Mouse (Mus musculus) adrenal gland, postnatal 36 days (tissue): ENCODE data around the gene Zfp266. TPM values are rescaled to one million over a fixed set of nuclear protein-coding genes. Genes with fewer than 3 reads are reported as not detected.
A peak's percentile ranks its signal among the peaks of the same experiment; 100 is the strongest.

Experiments
- DNase-seq, 2 experiments: peaks; one replicate each; pipeline ENCODE4 v3.0.0; 2021; ENCODE audit warnings: mixed read lengths in 1 of 2
- total RNA-seq, 2 experiments: library from RNA; stranded (reverse); gene quantifications; 2 replicates each; pipeline ENCODE4 v1.2.3; 2021

Gene Zfp266
- total RNA-seq, 2 experiments from 2014 or later: 36.8 to 38.1 TPM

DNA sequence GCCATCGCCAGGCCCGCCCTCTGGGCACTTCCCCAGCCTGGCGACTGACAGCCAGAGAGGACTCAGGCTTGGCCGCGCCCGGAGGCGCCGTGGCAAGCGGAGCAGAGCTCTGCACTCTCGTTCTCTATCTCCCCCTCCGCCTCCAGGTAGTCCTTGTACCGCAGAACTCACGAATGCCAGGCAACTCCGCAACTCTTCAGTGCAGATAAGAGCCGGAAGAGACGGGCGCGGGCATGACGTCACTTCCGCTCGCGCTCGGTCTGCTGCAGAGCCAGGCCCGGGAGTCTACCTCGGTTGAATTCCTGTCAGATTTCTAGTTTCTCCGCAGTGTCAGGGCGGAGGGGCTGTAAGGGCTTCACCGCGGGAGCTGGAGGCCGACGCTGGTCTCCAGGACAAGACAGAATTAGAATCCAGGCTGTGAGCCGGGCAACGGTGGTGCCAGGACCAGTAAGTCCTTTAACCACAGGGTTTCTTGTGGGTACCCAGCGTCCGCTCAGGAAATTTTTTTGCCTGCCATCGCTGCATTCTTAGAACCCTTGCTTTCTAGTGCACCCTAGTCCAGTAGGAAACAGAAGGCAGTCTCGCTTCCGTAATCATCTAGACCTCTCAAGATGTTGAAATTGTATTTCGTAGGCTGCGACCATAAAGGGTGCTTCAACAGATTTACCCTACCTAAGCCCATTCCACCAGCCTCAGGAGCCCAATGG lies 28.5 kb downstream of the Zfp266 start, which contains the start of gene Zfp426:
Zfp426 (minus strand) TSS at position 220 of the 707 bp plus-strand sequence.
- peak; percentile 87 to 91 for DNase-seq

DNA sequence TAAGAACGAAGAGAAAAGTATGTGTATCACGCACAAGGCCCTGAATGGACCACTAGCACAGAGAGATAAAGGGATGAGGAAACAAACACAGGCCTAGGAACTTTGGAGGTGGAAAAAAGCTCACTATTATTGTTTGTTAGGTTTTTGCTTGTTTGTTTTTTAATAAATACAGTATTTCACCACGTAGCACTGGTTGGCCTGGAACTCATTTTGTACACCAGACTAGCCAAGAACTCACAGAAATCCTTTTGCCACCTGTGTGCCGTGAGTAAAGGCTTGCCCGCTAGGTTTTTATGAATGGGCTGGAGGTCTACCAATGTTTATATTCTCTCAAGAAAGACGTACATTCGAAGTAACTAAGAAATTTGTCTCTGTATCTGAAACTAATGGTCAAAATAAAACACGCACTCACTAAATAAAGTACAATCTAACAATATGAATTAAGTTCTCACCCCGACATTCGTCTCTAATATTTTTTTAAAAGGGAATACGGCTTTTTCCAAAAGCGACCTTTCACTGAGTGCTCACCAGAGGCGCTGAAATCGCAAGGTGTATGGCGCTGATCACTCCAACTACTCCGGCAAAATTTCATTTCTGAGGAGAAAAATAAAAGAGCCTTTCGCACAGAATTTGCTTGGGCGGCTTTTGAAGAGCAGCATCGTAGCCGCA lies 29.2 kb downstream of the Zfp266 start:
- no peak for DNase-seq

DNA sequence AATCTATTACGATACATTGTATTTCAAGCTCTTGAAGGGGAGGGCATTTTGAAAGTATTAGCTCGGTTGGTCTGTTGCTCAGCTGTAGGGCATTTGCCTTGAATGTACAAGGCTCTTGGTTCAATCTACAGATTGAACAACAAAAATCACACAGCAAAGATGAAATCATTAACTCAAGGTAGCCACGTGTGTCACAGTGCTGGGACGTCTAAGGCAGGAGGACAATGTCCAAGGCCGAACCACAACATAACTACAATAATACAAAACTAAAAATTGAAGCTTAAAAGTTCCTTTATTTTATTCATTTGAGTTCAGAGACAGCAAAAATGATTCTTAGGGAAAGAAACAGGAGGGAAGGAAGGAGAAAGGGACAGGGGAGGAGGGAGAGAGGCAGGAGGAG lies 31.7 kb downstream of the Zfp266 start:
- no peak for DNase-seq

DNA sequence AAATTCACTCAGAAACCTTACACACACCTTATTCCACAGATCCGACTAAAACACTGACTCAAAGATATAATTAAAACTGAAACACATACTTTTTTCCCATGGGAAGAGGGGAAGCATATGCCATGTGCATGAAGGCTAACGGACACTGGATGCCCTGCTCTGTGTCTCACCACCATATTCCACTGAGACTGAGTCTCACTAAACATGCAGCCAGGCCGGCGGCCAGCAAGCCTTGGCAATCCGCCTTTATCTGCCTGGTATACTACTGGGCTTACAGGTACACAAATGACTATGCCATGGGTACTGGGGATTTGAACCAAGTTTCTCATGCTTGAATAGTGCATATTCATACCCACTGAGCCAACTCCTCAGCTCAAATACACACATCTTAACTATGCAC lies 41.8 kb downstream of the Zfp266 start:
- peak in 1 of 2 experiments; percentile 21 for DNase-seq

DNA sequence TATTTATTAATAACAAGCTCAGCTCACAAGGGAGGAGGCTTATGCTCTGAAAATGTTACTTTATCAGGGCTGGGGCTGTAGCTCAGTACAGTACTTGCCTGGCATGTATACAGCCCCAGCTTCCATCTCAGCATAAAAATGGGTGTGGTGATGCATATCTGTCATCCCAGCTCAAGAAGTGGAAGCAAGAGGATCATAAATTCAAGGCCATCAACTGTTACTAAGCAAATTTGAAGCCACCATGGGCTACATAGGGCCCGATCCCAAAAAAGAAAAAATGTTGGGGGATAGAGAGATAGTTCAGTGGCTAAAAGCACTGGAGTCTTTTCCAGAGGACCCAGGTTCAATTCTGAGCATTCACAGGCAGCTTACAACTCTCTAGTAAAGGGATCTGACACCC lies 44.6 kb downstream of the Zfp266 start:
- no peak for DNase-seq

DNA sequence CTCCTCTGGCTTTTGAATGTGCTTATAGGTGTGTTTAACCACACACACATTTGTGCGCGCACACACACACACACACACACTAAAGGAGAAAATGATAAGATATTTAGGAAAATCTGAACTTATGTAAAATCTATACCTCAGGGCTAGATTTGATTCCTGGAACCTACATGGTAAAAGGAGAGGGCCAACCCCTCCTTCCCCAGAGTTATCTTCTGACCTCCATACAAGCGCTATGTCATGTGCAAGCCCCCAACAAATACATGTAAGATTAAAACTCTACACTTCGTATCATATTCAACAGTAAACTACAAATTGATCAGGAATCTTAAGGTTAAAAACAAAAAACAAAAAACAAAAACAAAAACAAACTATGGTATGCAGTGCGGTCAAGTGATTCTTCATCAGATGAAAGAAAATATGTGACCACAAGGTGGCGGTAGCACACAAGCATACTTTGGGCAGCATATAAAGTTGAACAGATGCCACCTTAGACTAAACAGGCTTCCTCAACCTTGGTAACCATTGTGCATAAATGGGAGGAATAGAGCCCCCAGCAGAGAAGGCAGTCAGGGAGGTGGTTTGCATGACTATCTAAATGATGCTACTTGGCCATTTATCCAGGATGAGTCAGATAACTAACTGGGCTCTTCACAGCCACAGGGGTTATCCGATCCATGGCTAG lies 54.3 kb downstream of the Zfp266 start:
- DNase-seq: peak; percentile 46 to 69

DNA sequence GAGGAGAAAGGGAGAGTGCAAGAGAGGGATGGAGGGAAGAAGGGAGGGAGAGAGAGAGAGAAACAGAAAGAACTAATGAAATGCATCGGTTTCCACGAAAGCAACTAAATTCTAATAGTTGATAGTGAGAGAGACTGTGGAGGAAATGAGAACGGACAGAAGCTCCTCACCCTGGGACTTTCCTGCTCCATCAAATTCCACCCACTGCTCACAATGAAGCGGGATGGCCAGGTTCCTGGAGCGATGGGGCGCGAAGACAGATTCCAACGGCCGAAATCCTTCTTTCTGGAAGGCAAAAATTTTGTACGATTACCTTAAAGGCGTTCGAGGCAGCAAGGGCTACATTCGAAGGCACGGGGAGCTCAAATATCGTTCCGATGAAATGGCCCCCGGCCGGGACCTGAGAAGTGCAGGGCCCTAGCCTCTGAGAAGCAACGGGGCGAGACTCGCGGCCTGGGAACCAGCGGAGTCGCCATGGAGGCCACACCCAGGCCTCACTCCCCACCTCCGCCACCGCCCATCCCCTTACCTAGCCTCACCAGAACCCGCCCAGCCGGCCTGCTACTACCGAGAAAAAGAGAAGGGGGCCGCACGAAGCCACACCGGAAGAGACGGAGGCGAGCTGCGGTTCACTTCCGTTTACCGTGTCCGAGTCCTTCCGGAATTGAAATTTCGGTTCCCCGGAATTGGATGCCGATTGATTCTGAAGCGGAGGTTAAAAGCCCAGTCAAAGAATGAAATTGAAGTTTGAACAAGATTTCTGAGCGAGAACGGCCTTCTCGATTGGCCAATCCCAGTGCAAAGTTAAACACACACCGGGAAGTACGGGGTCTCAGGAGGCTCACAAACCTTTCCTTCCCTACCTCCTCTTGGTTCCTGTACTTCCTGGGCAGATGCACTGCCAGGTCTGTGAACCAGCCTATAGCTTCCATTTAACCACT lies 61.6 kb downstream of the Zfp266 start, which contains the start of gene Zfp26:
Zfp26 (minus strand) TSS at position 786 of the 941 bp plus-strand sequence.
- peak; percentile 80 to 81 for DNase-seq

DNA sequence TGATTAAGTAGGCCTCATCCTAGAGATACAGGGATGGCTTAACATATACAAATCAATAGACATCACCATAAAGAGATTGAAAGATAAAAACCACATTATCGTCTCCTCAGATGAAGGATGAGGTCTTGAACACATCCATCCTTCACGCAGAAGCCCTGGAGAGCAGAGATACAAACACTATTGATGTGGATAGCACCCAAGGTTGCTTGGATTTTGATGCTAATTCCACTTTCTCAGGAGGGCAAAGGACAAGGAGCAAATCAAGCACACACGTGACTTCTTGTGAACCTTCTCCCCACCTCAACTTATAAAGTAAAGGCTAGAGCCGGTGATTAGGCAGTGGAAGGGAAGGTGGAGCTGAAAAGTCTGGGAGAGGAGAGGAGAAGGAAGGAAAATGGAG lies 67.6 kb downstream of the Zfp266 start:
- DNase-seq: no peak

DNA sequence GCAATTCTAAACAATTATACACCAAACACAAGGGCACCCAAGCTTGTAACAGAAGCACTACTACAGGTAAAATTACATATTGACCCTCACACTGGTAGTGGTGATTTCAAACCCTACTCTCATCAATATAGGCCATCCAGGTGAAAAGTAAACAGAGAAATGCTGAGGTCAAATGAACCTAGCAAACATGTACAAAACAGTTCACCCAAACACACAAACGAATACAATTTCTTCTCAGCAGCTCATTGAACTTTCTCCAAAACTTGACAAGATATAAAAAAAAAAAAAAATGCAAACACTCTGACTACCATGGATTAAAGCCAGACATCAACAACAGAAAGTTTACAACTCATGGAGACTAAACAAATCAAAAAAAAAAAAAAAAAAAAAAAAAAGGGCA lies 69.7 kb downstream of the Zfp266 start:
- DNase-seq: no peak

Other genes starting within 250 kb of the Zfp266 start
- not detected for gene Olfr39, start 239.1 kb downstream of the Zfp266 start, total RNA-seq
- not detected for gene Olfr873, start 222.9 kb downstream of the Zfp266 start, total RNA-seq
- not detected for gene Olfr18, start 185.3 kb downstream of the Zfp266 start, total RNA-seq
- 1 to 10 TPM; 5.9 to 8.6 TPM for gene Zfp560, start 136.2 kb downstream of the Zfp266 start, total RNA-seq
- gene Zfp26, start 61.3 kb downstream of the Zfp266 start, total RNA-seq: 10 to 100 TPM; 19.4 to 20.6 TPM
- 10 to 100 TPM; 21.8 to 22.0 TPM for gene Zfp426, start 28.7 kb downstream of the Zfp266 start, total RNA-seq
- gene Zfp846, start 59.9 kb upstream of the Zfp266 start, total RNA-seq: 1 to 10 TPM; 7.1 to 7.4 TPM
- 100 to 1,000 TPM; 354 to 362 TPM for gene Ubl5, start 121.5 kb upstream of the Zfp266 start, total RNA-seq
- 10 to 100 TPM; 14.7 to 16.5 TPM for gene Fbxl12, start 123.3 kb upstream of the Zfp266 start, total RNA-seq
- 10 to 100 TPM; 24.5 to 27.8 TPM for gene Pin1, start 130.7 kb upstream of the Zfp266 start, total RNA-seq
- under 1 TPM; 0.79 TPM for gene Olfm2, start 224.9 kb upstream of the Zfp266 start, total RNA-seq